Mouse (Mus musculus): ENCODE measurements around the gene Efna2. TPM values are rescaled to one million over a fixed set of nuclear protein-coding genes. Genes with fewer than 3 reads are reported as not detected.

Gene Efna2
- polyA plus RNA-seq, 1 experiment from 2014 or later: 39.5 TPM

DNA sequence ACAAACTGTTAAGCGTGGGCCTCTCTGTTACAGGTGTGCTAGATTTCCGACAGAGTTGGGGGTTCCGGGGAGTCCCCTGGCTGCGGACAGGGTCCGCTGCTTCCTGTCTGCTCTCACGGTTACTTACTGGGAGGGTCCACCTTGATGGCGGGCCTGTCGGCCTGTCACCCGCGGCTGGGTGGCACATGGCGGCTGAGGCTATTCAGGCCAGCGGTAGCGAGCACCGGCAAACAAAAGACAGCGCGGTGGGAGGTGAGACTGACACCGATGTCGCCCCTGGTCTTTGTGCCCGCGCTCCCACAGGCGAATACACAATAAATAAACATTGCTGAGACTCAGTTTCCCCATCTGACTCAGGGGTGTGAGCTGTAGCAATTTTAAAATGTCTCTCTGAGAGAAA is 10.7 kb downstream of the Efna2 start:
- peak overlapping the region; percentile 72 for H3K4me2 ChIP-seq (replicated peaks)
- H3K4me3 ChIP-seq: peak overlapping the region; percentile 48
- H3K9me3 ChIP-seq: no peaks in the 10 kb centered on the region
- 8% methylated on average over 21 of the region's 21 CpGs for WGBS
- no peak for ATAC-seq (ENCODE audit: low FRiP score, low read depth)
- peak overlapping the region; percentile 68 for H3K9ac ChIP-seq
- no peak overlapping the region for H3K27ac ChIP-seq
- peaks cover 25% of the 10 kb centered on the region for H3K4me1 ChIP-seq
- H3K27me3 ChIP-seq: peaks cover 50% of the 10 kb centered on the region
- H3K36me3 ChIP-seq: peaks cover 28% of the 10 kb centered on the region

- H3K27me3 ChIP-seq: peaks cover 50% of the 10 kb centered on the region
- H3K4me2 ChIP-seq (replicated peaks): peak overlapping the region; percentile 72
- no peak overlapping the region for H3K27ac ChIP-seq
- H3K9me3 ChIP-seq: no peaks in the 10 kb centered on the region
- no peak for ATAC-seq (ENCODE audit: low FRiP score, low read depth)
- H3K4me1 ChIP-seq: peaks cover 21% of the 10 kb centered on the region
- under 1% methylated on average over 46 of the region's 48 CpGs for WGBS
- peak overlapping the region; percentile 68 for H3K9ac ChIP-seq
- H3K4me3 ChIP-seq: peak overlapping the region; percentile 48
- peaks cover 28% of the 10 kb centered on the region for H3K36me3 ChIP-seq
Measured at GRCm38 (mm10) chr10:80190491-80191051, 11.3 kb downstream of the Efna2 start.

GRCm38 (mm10) chr10:80193976-80194375 is 14.7 kb downstream of the Efna2 start:
- Histone ChIP-seq H3K36me3 (peaks cover 3% of the 10 kb centered on the region), H3K4me1 (peaks cover 14% of the 10 kb centered on the region), H3K27me3 (peaks cover 38% of the 10 kb centered on the region), H3K4me2 (replicated peaks) (no peak overlapping the region), H3K4me3 (no peak overlapping the region), H3K27ac (no peak overlapping the region), H3K9me3 (no peaks in the 10 kb centered on the region), H3K9ac (no peak overlapping the region)
- WGBS: 82% methylated on average over 6 of the region's 6 CpGs
- ATAC-seq (ENCODE audit: low FRiP score, low read depth): no peak

GRCm38 (mm10) chr10:80194441-80194840 is 15.2 kb downstream of the Efna2 start:
- Histone ChIP-seq H3K4me2 (replicated peaks) (no peak overlapping the region), H3K9me3 (no peaks in the 10 kb centered on the region), H3K4me1 (peaks cover 16% of the 10 kb centered on the region), H3K36me3 (no peaks in the 10 kb centered on the region), H3K4me3 (no peak overlapping the region), H3K9ac (peak overlapping the region; percentile 48), H3K27ac (no peak overlapping the region), H3K27me3 (peaks cover 34% of the 10 kb centered on the region)
- WGBS: 60% methylated on average over 8 of the region's 8 CpGs
- no peak for ATAC-seq (ENCODE audit: low FRiP score, low read depth)

GRCm38 (mm10) chr10:80196167-80196566 is 16.9 kb downstream of the Efna2 start:
- H3K9me3 ChIP-seq: no peaks in the 10 kb centered on the region
- H3K4me2 ChIP-seq (replicated peaks): no peak overlapping the region
- WGBS: 95% methylated on average over 1 of the region's 1 CpGs
- no peak for ATAC-seq (ENCODE audit: low FRiP score, low read depth)
- H3K27me3 ChIP-seq: peaks cover 17% of the 10 kb centered on the region
- no peaks in the 10 kb centered on the region for H3K36me3 ChIP-seq
- H3K4me3 ChIP-seq: no peak overlapping the region
- no peak overlapping the region for H3K27ac ChIP-seq
- no peak overlapping the region for H3K9ac ChIP-seq
- H3K4me1 ChIP-seq: 0 out of 2 replicates have a peak, but pooled peaks cover 4% of the 10 kb centered on the region

GRCm38 (mm10) chr10:80196778-80197581 is 17.7 kb downstream of the Efna2 start:
- no peak overlapping the region for H3K9ac ChIP-seq
- H3K9me3 ChIP-seq: no peaks in the 10 kb centered on the region
- H3K4me3 ChIP-seq: no peak overlapping the region
- 77% methylated on average over 33 of the region's 33 CpGs for WGBS
- no peak overlapping the region for H3K27ac ChIP-seq
- H3K4me2 ChIP-seq (replicated peaks): no peak overlapping the region
- no peaks in the 10 kb centered on the region for H3K36me3 ChIP-seq
- 0 out of 2 replicates have a peak, but pooled peaks cover 4% of the 10 kb centered on the region for H3K4me1 ChIP-seq
- H3K27me3 ChIP-seq: peaks cover 9% of the 10 kb centered on the region
- ATAC-seq (ENCODE audit: low FRiP score, low read depth): no peak

DNA sequence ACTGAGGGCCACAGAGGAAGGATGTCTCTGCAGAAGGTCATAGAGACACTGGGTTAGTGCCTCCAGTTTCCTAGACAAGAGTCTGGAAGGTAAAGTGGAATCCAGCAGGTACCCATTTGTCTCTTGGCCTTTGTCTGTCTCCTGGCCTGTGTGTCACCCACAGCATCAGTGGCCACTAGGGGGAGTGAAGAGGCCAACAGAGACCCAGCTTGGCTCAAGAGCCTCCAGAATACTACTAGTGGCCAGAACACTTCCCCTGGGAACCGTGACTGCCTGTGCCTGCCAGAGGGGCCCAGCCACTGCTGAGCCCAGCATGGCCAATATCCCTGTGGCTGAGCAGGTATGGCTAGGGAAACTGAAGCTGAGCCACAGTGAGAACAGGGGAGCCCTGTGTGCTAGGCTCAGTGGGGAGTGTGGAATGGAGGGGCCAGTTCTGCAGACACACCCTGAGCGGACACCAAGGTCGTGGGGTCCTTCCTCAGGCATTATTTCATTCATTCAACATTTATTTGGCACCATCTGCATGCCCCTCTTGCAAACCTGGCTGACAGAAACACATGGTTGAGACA is 20.2 kb downstream of the Efna2 start:
- Histone ChIP-seq H3K4me2 (replicated peaks) (no peak overlapping the region), H3K9ac (no peak overlapping the region), H3K4me3 (no peak overlapping the region), H3K27me3 (no peaks in the 10 kb centered on the region), H3K27ac (no peak overlapping the region), H3K36me3 (no peaks in the 10 kb centered on the region), H3K4me1 (0 out of 2 replicates have a peak, but pooled peaks cover 4% of the 10 kb centered on the region), H3K9me3 (no peaks in the 10 kb centered on the region)
- 62% methylated on average over 3 of the region's 3 CpGs for WGBS
- ATAC-seq (ENCODE audit: low FRiP score, low read depth): peak; percentile 83

DNA sequence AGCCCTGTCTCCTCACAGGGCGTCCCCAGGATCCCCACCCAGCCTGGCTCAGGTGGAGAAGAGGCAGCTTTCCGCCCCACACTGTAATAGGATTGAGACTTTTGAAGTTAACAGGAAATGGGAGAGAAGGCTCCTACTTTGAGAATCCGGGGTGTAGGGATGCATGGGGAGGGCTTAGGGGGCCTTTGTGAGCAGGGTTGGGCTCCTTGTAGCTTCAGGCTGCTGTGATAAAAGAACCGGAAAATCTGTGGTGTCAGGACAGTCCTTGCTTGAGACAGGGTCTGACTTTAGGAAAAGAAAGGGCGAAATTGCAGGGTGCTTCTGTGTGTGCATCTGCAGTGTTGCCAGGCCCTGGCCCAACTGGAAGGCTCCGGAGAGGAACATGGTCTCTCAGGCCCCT is 21.2 kb downstream of the Efna2 start:
- no peak for ATAC-seq (ENCODE audit: low FRiP score, low read depth)
- WGBS: 77% methylated on average over 6 of the region's 6 CpGs

GRCm38 (mm10) chr10:80204055-80204454 is 24.8 kb downstream of the Efna2 start:
- Histone ChIP-seq H3K4me3 (no peak overlapping the region), H3K9me3 (no peaks in the 10 kb centered on the region), H3K9ac (no peak overlapping the region), H3K36me3 (no peaks in the 10 kb centered on the region), H3K4me2 (replicated peaks) (no peak overlapping the region), H3K27me3 (peaks cover 10% of the 10 kb centered on the region), H3K27ac (no peak overlapping the region), H3K4me1 (peaks cover 9% of the 10 kb centered on the region)
- no peak for ATAC-seq (ENCODE audit: low FRiP score, low read depth)
- 45% methylated on average over 7 of the region's 7 CpGs for WGBS

More for the DNA sequence above, 21.2 kb downstream of the Efna2 start:
- Histone ChIP-seq H3K9me3 (no peaks in the 10 kb centered on the region), H3K4me3 (no peak overlapping the region), H3K27me3 (no peaks in the 10 kb centered on the region), H3K4me1 (0 out of 2 replicates have a peak, but pooled peaks cover 4% of the 10 kb centered on the region), H3K9ac (no peak overlapping the region), H3K27ac (no peak overlapping the region), H3K4me2 (replicated peaks) (no peak overlapping the region), H3K36me3 (no peaks in the 10 kb centered on the region)

GRCm38 (mm10) chr10:80207201-80207600 is 27.9 kb downstream of the Efna2 start:
- Histone ChIP-seq H3K27me3 (peaks cover 14% of the 10 kb centered on the region), H3K4me1 (peaks cover 7% of the 10 kb centered on the region), H3K4me2 (replicated peaks) (no peak overlapping the region), H3K9ac (no peak overlapping the region), H3K4me3 (no peak overlapping the region), H3K27ac (no peak overlapping the region), H3K9me3 (no peaks in the 10 kb centered on the region), H3K36me3 (no peaks in the 10 kb centered on the region)
- WGBS: 69% methylated on average over 1 of the region's 1 CpGs
- no peak for ATAC-seq (ENCODE audit: low FRiP score, low read depth)

- H3K4me2 ChIP-seq (replicated peaks): no peak overlapping the region
- 67% methylated on average over 10 of the region's 10 CpGs for WGBS
- ATAC-seq (ENCODE audit: low FRiP score, low read depth): no peak
- no peak overlapping the region for H3K27ac ChIP-seq
- peaks cover 7% of the 10 kb centered on the region for H3K4me1 ChIP-seq
- no peak overlapping the region for H3K9ac ChIP-seq
- no peaks in the 10 kb centered on the region for H3K9me3 ChIP-seq
- no peak overlapping the region for H3K4me3 ChIP-seq
- H3K36me3 ChIP-seq: no peaks in the 10 kb centered on the region
- H3K27me3 ChIP-seq: peaks cover 14% of the 10 kb centered on the region
Measured at GRCm38 (mm10) chr10:80207676-80208075, 28.4 kb downstream of the Efna2 start.

DNA sequence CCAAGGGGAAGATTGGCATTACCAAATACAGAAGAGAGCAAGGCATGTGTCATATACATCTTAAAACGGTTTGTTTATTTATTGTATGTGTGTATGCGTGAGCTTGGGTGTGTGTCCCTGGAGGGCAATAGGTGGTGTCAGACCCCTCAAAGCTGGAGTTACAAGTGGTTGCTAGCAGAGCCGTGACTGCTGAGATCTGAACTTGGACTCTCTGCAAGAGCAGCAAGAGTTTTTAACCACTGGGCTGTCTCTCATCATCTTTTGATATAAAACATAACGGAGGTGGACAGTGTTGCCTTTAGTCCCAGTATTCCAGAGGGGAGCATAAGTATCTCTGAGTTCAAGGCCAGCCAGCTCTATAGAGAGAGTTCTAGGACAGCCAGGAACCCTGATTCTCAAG is 29.0 kb downstream of the Efna2 start:
- Histone ChIP-seq H3K4me3 (no peak overlapping the region), H3K36me3 (no peaks in the 10 kb centered on the region), H3K27me3 (peaks cover 14% of the 10 kb centered on the region), H3K9me3 (no peaks in the 10 kb centered on the region), H3K27ac (no peak overlapping the region), H3K4me1 (peaks cover 7% of the 10 kb centered on the region), H3K9ac (no peak overlapping the region), H3K4me2 (replicated peaks) (no peak overlapping the region)
- no peak for ATAC-seq (ENCODE audit: low FRiP score, low read depth)
- WGBS: 77% methylated on average over 4 of the region's 4 CpGs

Data from limb, embryonic 13.5 days (tissue).